Mouse (Mus musculus) liver, adult 2 months (tissue): ENCODE measurements around the gene Pnp2.

Experiments used
- CTCF ChIP-seq: fragments of 200-500 bp; IDR thresholded peaks from 2 replicates; pipeline ENCODE4 v1.5.1; 2011; ENCODE audit warnings: low read depth, low read length, control low read depth
- POLR2A ChIP-seq: fragments of 200-500 bp; IDR thresholded peaks from 2 replicates; pipeline ENCODE4 v1.6.1; 2011; ENCODE audit warnings: low read length, control low read depth; ENCODE audit not compliant: insufficient read depth; ENCODE audit errors: extremely low read depth

- TF ChIP-seq CTCF (no peak), POLR2A (no peak)
These were observed 16.9 kb upstream of the Pnp2 start for GRCm38 (mm10) chr14:50938940-50939339.
